Mouse (Mus musculus) embryo, embryonic 10 days (tissue): ENCODE measurements around the gene Sox11.
A peak's percentile ranks its signal among the peaks of the same experiment; 100 is the strongest.

Experiments used
- DNase-seq: peaks from one replicate; pipeline ENCODE4 v3.0.0-alpha.2; 2015; ENCODE audit warnings: low spot score

Gene Sox11

DNA sequence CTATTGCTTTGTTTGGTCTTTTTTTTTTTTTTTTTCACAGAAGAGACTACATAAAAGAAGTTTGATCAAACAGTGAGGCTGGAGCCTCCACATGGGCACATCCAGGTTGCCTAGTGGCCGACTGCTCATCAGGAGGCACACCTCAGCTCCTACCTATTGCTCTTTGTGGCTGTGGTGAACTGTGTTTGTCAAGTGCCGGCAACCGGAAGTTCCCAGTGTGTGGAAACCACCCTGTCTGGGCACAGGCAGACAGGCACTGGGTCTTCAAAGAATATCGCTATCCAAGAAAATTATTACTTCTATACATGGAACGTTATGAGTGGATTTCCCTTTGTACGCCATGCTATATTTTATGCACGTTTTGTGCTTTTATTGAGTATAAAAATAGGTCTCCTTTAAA, 6.0 kb downstream of the Sox11 start:
- DNase-seq: no peak

DNA sequence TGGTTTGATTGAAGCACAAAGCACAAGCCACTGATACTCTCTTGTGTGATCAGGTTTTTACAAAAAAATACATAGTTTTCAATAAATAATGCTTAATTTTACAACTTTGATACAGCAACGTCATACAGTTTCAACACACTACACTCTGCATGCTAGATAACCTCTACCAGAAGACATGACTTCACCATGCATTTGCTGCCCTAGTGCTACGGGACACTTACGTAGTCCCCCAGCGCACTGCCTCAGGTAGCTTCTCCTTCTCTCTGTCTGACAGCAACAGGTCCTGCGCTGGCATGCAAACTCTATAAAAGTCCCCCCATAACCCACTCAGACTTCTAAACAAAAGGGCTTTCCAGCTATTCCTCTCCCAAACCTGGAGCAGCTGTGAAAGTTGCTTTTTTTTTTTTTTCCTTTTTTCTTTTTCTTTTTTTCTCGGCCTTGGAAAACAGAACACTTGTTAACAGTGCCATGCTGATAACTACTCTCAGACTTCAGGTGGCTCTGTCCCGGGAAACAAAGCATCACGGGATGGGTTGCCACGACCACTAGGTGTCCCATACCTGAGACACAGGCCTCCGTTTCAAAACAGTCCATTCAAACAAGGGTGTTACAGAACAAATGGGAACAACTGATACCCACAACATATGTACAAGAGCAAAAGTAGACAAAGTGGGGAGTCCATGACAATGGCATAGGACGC, 6.9 kb downstream of the Sox11 start:
- DNase-seq: peak; percentile 39

DNA sequence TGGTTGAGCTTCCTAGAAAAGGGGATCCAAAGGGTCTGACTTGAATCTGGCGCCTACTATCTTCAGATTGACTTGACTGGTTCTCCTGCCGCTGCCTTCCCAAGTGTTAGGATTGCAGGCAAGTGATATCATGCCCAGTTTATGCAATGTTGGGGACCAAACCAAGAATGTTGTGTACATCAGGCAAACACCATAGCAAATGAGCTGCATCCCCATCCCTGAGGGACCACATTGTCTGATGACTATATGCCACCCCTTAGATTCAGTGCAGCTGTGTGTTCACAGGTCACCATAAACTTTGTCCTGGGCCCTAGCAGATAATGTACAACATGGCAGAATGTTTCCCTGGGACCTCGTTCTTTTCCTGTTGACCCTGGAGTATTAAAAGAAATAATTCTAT, 8.8 kb downstream of the Sox11 start:
- DNase-seq: peak; percentile 48

DNA sequence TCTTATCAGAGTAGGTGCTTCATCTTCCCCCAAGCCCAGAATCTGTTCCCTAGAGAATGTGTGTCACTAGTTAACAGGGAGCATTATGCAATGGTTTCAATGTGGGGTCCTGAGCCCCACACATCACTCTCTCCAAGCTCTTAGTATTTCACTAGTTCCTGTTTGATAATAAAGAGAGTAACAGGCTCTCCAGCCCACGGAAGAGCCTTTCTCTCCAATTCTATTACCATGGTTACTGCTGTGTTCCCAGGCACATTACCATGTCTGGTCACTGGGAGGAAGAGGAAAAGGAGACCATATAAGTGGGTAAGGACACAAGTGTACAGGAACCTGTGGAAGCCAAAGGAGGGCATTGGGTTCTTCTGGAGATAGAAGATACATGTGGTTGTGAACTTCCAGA, 19.0 kb downstream of the Sox11 start:
- DNase-seq: no peak

DNA sequence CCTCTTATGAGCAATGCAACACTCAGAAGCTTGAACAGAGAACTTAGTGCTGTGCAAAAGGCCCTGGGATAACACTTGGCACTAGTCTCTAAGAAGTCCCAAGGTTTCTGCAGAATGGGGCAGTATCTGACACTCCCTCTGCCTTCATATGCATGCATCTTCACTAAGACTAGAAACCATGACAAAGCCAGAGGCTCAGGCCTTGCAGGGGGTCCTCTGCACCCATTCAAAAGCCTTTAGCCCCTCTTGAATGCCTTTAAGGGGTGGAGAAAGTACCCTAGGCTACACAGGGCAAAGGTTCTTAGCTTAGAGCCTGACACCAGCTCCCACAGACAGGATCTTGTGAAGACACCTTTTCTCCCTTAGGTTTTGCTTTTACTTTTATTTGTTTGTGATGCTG, 21.7 kb downstream of the Sox11 start:
- no peak for DNase-seq

DNA sequence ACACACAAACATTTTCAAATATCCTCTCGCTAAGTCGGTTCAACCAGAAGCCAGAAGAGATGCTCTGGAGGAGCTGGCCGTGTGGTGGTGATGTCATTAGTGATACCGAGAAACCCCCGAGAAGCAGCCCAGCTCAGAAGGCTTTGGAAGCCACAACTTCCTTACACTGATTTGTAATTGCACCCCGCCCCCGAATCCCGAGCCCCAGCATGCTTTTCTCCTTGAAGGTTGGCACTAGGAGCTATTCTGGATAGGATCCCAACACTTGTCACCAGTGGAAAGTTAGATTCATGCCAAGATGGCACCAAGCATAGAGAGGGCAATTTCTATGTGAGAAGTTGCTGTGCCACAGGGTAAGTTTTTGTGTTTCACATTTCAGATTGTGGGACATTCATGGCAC, 29.4 kb downstream of the Sox11 start:
- no peak for DNase-seq

DNA sequence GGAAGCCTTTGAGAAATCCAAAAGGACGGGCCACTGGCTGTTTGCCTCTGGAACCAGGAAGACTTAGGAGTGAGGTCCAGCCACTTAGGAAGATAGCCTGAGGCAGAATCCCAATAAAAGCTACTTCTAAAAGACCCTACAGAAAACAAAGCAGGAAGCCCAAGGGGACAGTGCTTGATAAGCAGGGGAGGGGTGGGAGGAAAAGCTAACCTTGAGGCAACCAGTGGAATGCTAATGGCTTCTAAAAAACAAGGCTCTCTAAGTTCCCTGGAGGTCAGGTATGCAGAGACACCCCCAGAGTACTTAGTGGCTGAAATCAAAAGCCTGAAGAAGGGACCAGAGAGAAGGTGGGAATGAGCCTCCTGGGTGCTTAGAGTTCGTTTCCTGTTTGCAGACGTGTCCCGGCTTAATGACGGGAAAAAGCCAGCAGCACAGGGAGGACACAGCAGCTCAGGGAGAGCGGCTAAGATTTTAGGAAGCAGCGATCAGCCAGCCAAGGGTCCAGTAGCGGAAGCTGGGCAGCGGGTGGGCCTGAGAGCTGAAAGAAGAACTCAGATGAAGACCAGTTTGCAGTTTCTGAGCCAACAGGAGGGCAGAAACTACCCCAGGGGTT, 30.4 kb downstream of the Sox11 start:
- peak; percentile 53 for DNase-seq

DNA sequence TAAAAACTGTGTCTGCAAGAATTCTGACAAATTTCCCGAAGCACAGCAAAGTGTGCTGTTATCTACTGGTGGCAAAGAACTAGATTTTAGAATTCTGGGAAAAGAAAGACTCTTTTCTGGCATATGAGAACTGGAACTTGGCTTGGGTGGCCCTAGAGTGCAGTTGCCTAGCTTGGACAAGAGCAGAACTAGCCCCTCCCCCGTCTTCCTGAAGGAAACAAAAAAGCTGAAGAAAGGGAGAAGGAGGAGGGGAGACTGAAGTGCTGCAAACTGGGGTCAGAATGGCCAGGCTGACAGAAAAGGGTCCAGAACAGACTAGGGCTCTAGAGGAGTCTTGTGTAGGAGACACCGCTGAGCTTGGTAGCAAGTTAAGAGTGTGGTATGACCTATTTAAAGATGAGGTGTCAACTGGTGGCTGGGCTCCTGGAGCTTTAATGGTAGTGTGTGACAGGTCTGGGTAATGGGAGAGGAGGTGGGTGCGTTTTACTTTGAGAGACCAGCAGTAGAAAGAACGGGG, 31.0 kb downstream of the Sox11 start:
- DNase-seq: peak; percentile 31

DNA sequence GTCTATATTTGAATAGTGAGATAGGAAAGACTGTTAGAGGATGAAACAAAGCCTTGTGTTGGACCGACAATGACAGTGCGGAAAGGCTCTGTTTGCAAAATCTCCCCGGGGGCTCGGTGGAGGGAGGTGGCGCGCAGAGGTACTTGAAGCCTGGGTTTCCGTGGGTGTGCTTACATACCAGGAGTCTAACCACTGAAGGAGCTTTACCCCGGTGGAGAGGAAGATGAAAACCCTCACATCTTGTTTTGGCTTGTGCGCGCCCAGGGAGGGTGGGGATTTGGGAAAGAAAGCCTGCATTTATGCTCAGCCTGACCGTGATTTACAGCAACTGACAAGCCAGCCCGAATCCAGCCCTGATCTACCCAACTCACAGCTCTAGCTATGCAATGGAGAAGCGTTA, 31.7 kb downstream of the Sox11 start:
- DNase-seq: no peak

DNA sequence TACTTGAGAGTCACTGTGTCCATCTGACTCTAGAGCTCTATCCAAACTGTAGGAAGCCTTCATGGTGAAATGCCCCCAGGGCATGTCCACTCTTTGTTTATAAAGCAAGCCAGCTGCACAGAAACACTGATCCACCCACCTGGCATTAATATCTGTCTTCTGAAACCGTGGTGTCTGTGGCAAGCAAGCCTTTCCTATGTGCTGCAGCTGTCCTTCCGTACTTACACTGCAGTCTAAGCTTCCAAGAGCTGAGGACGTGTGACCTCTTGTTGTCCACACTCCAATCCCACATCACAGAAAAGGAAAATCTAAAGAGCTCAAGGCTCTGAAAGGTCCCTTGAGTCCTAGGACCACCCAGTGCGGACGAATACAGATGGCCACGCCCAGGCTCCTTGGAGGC, 32.4 kb downstream of the Sox11 start:
- DNase-seq: no peak

DNA sequence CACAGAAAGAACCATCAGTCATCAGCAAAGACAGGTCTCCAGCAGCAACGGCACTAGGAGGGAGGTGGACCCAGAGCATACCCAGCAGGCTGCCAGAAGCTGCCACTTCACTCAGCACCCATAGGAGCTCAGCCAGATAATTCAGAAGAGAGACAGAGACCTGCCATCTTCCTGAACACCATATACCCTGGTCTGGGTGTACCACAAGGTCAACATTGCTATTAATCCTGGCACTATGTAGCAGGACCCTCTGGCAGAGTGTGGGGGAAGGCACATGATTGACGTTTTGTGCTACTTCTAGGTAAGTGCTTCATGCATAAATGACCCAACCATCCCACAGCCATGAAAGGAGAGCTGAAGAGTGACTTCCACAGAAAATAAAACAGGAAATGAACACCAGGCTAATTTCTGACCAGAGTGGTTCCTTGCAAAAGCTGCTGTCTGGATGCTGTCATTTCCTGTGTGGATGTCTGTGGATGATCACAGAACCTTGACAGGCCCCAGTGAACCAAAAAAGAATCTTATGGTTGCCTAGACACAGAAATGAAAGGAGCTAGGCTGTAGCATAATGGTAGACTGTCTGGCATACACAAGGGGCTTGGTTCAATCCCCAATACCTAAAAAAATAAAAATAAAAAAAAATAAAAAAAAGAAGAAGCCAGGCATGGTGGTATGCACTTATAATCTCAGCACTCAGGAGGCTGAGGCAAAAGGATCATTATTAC, 37.5 kb downstream of the Sox11 start:
- no peak for DNase-seq

DNA sequence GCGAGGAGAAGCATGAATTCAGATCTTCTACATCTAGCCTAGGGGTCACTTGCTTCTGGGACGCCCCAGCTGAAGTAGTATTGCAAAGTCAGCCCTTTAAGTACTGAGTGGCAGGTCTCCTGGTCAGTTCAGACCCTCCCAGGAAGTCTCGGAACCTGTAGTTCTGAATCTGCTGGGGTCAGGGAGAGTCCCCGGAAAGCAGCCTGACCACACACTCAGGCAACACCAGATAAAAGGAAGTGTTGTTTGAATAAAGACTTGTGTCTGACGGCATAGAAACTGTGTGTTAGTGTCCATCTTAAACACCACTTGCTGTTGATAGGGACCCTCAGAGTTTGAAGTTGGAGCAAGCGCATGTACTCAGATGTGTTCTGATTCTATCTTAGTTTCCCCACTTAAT, 39.2 kb downstream of the Sox11 start:
- no peak for DNase-seq

DNA sequence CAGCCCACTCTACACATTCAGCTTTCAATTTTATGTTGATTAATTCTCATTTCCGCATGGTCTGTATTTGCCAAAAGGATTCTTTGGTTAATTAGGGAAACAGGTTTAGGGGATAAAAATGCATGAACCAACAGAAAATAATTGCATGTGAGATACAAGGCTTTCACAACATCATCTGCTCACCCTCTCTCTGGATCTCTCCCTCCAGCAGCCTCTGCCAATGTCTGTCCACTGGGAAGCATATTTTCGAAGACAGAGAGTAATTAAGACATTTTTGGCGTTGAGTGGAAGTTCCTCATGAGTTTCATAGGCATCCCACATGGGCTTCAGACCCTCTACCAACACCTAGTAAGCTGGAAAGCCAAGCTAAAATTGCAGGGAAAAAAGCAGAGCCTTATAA, 43.7 kb downstream of the Sox11 start:
- DNase-seq: no peak

DNA sequence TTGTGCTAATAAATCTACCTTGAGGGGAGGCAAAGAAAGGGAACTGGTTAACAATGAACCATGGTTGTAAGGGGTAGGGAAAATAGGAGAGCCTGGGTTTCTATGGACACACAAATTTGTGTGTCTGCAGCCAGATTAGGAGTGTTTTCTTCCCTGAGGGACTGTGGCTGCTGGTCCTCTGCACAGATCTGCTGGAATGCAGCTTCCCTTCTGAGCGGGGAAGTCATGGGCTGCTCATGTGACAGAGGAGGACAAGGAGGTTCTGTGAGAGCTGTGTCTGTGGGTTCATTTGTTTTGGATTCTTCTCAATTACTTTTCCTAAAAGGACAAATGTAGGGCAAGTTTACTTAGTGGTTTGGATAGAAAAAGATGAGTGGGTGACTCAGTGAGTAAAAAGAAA, 48.2 kb downstream of the Sox11 start:
- DNase-seq: peak; percentile 54

DNA sequence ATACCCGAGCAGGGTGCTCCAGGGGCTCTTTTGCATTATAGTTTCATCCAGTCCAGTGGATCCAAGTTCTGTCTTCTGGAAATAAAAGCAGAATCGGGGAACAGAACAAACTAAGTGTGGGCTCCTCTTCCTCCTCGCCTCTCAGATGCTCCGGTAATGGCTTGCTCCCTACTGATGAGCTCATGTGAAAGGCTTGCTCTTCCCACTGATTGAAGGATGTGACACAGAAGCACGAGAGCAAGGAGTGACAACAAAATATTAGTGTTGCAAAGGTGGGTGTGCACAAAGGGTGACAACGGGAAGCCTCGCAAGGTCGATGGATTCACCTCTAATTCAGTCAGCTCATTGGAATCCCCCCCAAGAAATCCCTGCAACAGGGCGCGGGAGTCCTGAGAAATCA, 48.6 kb downstream of the Sox11 start:
- DNase-seq: peak; percentile 9

DNA sequence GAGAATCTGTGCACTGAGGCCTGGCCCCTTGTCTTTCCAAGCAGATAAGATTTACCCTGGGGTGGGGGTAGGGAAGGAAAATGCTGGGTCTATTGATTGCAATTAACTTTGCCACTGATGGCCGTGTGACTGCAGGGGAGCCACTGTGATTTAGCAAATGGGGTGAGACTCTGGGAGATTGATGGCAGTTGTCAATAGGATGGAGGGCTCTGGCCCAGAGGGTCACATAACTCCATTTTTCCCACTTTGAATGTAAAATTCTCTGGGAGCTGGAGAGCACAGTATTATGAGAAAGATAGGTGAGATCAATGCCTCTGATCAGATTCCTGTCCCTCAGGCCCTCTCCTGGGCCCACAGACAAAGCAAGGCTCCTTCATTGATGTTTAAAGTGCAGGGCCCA, 49.2 kb downstream of the Sox11 start:
- peak; percentile 10 for DNase-seq
